Mouse (Mus musculus): ENCODE data around the gene Sox5.

The Sox5 gene

GRCm38 (mm10) chr6:144772175-144772918, 9.4 kb downstream of the Sox5 start:
- DNase-seq (ENCODE audit: low spot score): no peak

- no peak for DNase-seq (ENCODE audit: low spot score)
Observed at GRCm38 (mm10) chr6:144769060-144769459, 12.7 kb downstream of the Sox5 start.

GRCm38 (mm10) chr6:144761902-144762301, 19.9 kb downstream of the Sox5 start:
- DNase-seq (ENCODE audit: low spot score): no peak

- DNase-seq (ENCODE audit: low spot score): no peak
Observed at GRCm38 (mm10) chr6:144759193-144759592, 22.6 kb downstream of the Sox5 start.

- no peak for DNase-seq (ENCODE audit: low spot score)
Observed at GRCm38 (mm10) chr6:144757414-144757813, 24.4 kb downstream of the Sox5 start.

GRCm38 (mm10) chr6:144756444-144756843, 25.3 kb downstream of the Sox5 start:
- no peak for DNase-seq (ENCODE audit: low spot score)

GRCm38 (mm10) chr6:144755304-144755703, 26.5 kb downstream of the Sox5 start:
- no peak for DNase-seq (ENCODE audit: low spot score)

- no peak for DNase-seq (ENCODE audit: low spot score)
Observed at GRCm38 (mm10) chr6:144754366-144754765, 27.4 kb downstream of the Sox5 start.

- no peak for DNase-seq (ENCODE audit: low spot score)
Observed at GRCm38 (mm10) chr6:144753963-144754296, 27.8 kb downstream of the Sox5 start.

- DNase-seq (ENCODE audit: low spot score): no peak
Observed at GRCm38 (mm10) chr6:144753225-144753962, 28.4 kb downstream of the Sox5 start.

GRCm38 (mm10) chr6:144751581-144751980, 30.2 kb downstream of the Sox5 start:
- no peak for DNase-seq (ENCODE audit: low spot score)

GRCm38 (mm10) chr6:144750197-144750596, 31.6 kb downstream of the Sox5 start:
- DNase-seq (ENCODE audit: low spot score): no peak

GRCm38 (mm10) chr6:144746436-144746835, 35.3 kb downstream of the Sox5 start:
- no peak for DNase-seq (ENCODE audit: low spot score)

GRCm38 (mm10) chr6:144742559-144742958, 39.2 kb downstream of the Sox5 start:
- DNase-seq (ENCODE audit: low spot score): no peak

- DNase-seq (ENCODE audit: low spot score): no peak
Observed at GRCm38 (mm10) chr6:144741080-144741655, 40.6 kb downstream of the Sox5 start.

- no peak for DNase-seq (ENCODE audit: low spot score)
Observed at GRCm38 (mm10) chr6:144740343-144740742, 41.4 kb downstream of the Sox5 start.

- DNase-seq (ENCODE audit: low spot score): no peak
Observed at GRCm38 (mm10) chr6:144739753-144740152, 42.0 kb downstream of the Sox5 start.

GRCm38 (mm10) chr6:144737786-144738185, 44.0 kb downstream of the Sox5 start:
- no peak for DNase-seq (ENCODE audit: low spot score)

GRCm38 (mm10) chr6:144731251-144731970, 50.4 kb downstream of the Sox5 start:
- no peak for DNase-seq (ENCODE audit: low spot score)

GRCm38 (mm10) chr6:144723530-144724144, 58.1 kb downstream of the Sox5 start:
- no peak for DNase-seq (ENCODE audit: low spot score)

- DNase-seq (ENCODE audit: low spot score): no peak
Observed at GRCm38 (mm10) chr6:144723024-144723423, 58.8 kb downstream of the Sox5 start.

- DNase-seq (ENCODE audit: low spot score): no peak
Observed at GRCm38 (mm10) chr6:144720846-144721245, 60.9 kb downstream of the Sox5 start.

Measured in T-cell, adult 2 months (primary cell).